12 mouse cellular contexts compared by ENCODE assay signal in the genomic region with DNA sequence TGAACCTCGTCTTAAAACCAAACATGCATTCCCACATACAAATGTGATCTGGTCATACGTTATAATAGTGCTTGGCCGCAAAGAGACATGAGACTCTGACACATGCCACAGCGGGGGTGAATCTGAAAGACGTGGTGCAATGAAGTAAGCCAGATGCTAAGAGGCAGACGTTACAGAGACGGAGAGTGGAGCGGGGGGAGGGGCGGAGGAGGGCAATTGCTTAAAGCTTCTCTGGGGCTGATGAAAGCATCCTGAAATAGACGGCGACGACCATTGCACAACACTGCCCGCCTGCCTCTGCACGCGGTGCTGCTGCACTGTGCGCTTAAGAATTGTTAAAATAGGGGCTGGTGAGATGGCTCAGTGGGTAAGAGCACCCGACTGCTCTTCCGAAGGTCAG. TPM values are rescaled to one million over a fixed set of nuclear protein-coding genes. Genes with fewer than 3 reads are reported as not detected.
DNase-seq lines count a peak whose midpoint lies in the region; ATAC-seq and TF ChIP-seq lines count a peak whose summit lies in the region.
"Had no signal": no experiment of that assay in that cellular context is flagged by ENCODE, and none has a peak within 500 bp of the region (broad histone marks: within the 10 kb centered on the region; RNA-seq: fewer than 3 reads in every experiment).

No protein-coding gene starts in this region.

- DNase-seq in embryonic facial prominence, embryonic 10.5 days (ENCODE audit: low spot score) = no peak
- peak; percentile 75 for DNase-seq in liver, postnatal 0 days
- no peak for DNase-seq in urinary bladder, postnatal 10 days (ENCODE audit: low spot score)
- no peak for DNase-seq in B cell, adult 2 months
- DNase-seq: cerebellum, postnatal 36 days had no signal

- H3K27ac ChIP-seq in embryonic facial prominence, embryonic 13.5 days = no peak overlapping the region
- no peak overlapping the region for H3K27ac ChIP-seq in embryonic facial prominence, embryonic 10.5 days (replicated peaks)
- no peak overlapping the region for H3K27ac ChIP-seq in liver, embryonic 15.5 days (replicated peaks)
- H3K27ac ChIP-seq in liver, embryonic 12.5 days = no peak overlapping the region
- H3K27ac ChIP-seq in liver, postnatal 0 days (ENCODE audit: low read depth) = peak overlapping the region; percentile 39; the same call in 1 of the 2 replicates

- H3K36me3 ChIP-seq in embryonic facial prominence, embryonic 13.5 days = no peaks in the 10 kb centered on the region
- no peaks in the 10 kb centered on the region for H3K36me3 ChIP-seq in embryonic facial prominence, embryonic 10.5 days (replicated peaks)
- no peaks in the 10 kb centered on the region for H3K36me3 ChIP-seq in liver, embryonic 15.5 days (replicated peaks)
- no peaks in the 10 kb centered on the region for H3K36me3 ChIP-seq in liver, embryonic 12.5 days
- no peaks in the 10 kb centered on the region for H3K36me3 ChIP-seq in liver, postnatal 0 days (replicated peaks; ENCODE audit: insufficient read depth, low read length)

- H3K27me3 ChIP-seq in embryonic facial prominence, embryonic 13.5 days = no peaks in the 10 kb centered on the region
- 0 out of 2 replicates have a peak, but pooled peaks cover 4% of the 10 kb centered on the region for H3K27me3 ChIP-seq in embryonic facial prominence, embryonic 10.5 days (replicated peaks; ENCODE audit: low read depth, poor library complexity, severe bottlenecking)
- H3K27me3 ChIP-seq in liver, embryonic 15.5 days = no peaks in the 10 kb centered on the region
- peaks cover 4% of the 10 kb centered on the region; the same call in 1 of the 2 replicates for H3K27me3 ChIP-seq in liver, embryonic 12.5 days (replicated peaks)
- H3K27me3 ChIP-seq in liver, postnatal 0 days (ENCODE audit: insufficient read depth, low read length) = no peaks in the 10 kb centered on the region

- ATAC-seq in embryonic facial prominence, embryonic 13.5 days (ENCODE audit: insufficient number of reproducible peaks, insufficient read depth, low FRiP score, low TSS enrichment, low read depth) = no peak
- ATAC-seq in liver, embryonic 15.5 days (ENCODE audit: insufficient read depth) = peak; percentile 36; the same call in 1 of the 2 replicates
- no peak for ATAC-seq in liver, embryonic 12.5 days
- peak; percentile 72; the same call in 1 of the 2 replicates for ATAC-seq in liver, postnatal 0 days
- peak; percentile 44; the same call in 1 of the 2 replicates for ATAC-seq in neutrophil, adult 5-6 weeks (ENCODE audit: extremely low read depth, insufficient number of reproducible peaks, low FRiP score, poor library complexity, severe bottlenecking)
- ATAC-seq: forebrain, embryonic 16.5 days had no signal

- H3K4me1 ChIP-seq in embryonic facial prominence, embryonic 13.5 days = peaks cover 7% of the 10 kb centered on the region; the same call in 1 of the 2 replicates
- H3K4me1 ChIP-seq in embryonic facial prominence, embryonic 10.5 days = peaks cover 7% of the 10 kb centered on the region
- H3K4me1 ChIP-seq in liver, embryonic 15.5 days (replicated peaks) = 0 out of 2 replicates have a peak, but pooled peaks cover 4% of the 10 kb centered on the region
- no peaks in the 10 kb centered on the region for H3K4me1 ChIP-seq in liver, embryonic 12.5 days
- no peaks in the 10 kb centered on the region for H3K4me1 ChIP-seq in liver, postnatal 0 days (ENCODE audit: insufficient read depth)

- H3K9ac ChIP-seq in embryonic facial prominence, embryonic 13.5 days = no peak overlapping the region
- no peak overlapping the region for H3K9ac ChIP-seq in liver, embryonic 15.5 days
- no peak overlapping the region for H3K9ac ChIP-seq in liver, embryonic 12.5 days
- no peak overlapping the region for H3K9ac ChIP-seq in liver, postnatal 0 days (replicated peaks)

- no peak for TF ChIP-seq EP300 in liver, postnatal 0 days (IDR thresholded peaks at IDR 0.05; ENCODE audit: low read depth)

- no peak for TF ChIP-seq CTCF in liver, postnatal 0 days (IDR thresholded peaks at IDR 0.05; ENCODE audit: low read depth)

- H3K9me3 ChIP-seq in embryonic facial prominence, embryonic 13.5 days = no peaks in the 10 kb centered on the region
- no peaks in the 10 kb centered on the region for H3K9me3 ChIP-seq in embryonic facial prominence, embryonic 10.5 days
- no peaks in the 10 kb centered on the region for H3K9me3 ChIP-seq in liver, embryonic 15.5 days (replicated peaks)
- H3K9me3 ChIP-seq in liver, embryonic 12.5 days (replicated peaks) = no peaks in the 10 kb centered on the region
- H3K9me3 ChIP-seq in liver, postnatal 0 days (ENCODE audit: low read length) = no peaks in the 10 kb centered on the region
- H3K9me3 ChIP-seq: megakaryocyte, embryonic 14.5 days had no signal

- 0 out of 2 replicates have a peak overlapping the region, but pooled peaks have one; percentile 7 for H3K4me2 ChIP-seq in embryonic facial prominence, embryonic 13.5 days
- no peak overlapping the region for H3K4me2 ChIP-seq in liver, embryonic 15.5 days
- no peak overlapping the region for H3K4me2 ChIP-seq in liver, embryonic 12.5 days
- no peak overlapping the region for H3K4me2 ChIP-seq in liver, postnatal 0 days (ENCODE audit: low read depth, low read length)

- WGBS in embryonic facial prominence, embryonic 13.5 days = 35% methylated on average over 18 of the region's 18 CpGs
- WGBS in embryonic facial prominence, embryonic 10.5 days = 44% methylated on average over 18 of the region's 18 CpGs
- 38% methylated on average over 18 of the region's 18 CpGs for WGBS in liver, embryonic 15.5 days (ENCODE audit: insufficient replicate concordance)
- WGBS in liver, embryonic 12.5 days (ENCODE audit: insufficient replicate concordance) = 33% methylated on average over 18 of the region's 18 CpGs
- 43% methylated on average over 18 of the region's 18 CpGs for WGBS in liver, postnatal 0 days (ENCODE audit: insufficient replicate concordance)

- no peak overlapping the region for H3K4me3 ChIP-seq in embryonic facial prominence, embryonic 13.5 days
- no peak overlapping the region for H3K4me3 ChIP-seq in embryonic facial prominence, embryonic 10.5 days
- H3K4me3 ChIP-seq in liver, embryonic 15.5 days (replicated peaks) = no peak overlapping the region
- no peak overlapping the region for H3K4me3 ChIP-seq in liver, embryonic 12.5 days
- no peak overlapping the region for H3K4me3 ChIP-seq in liver, postnatal 0 days (ENCODE audit: low read depth, low read length)
- H3K4me3 ChIP-seq: megakaryocyte, embryonic 14.5 days had no signal

RNA-seq across cellular contexts. Expression of a gene that starts 11.0 kb away (rescaled TPM):
- polyA plus RNA-seq in embryonic facial prominence, embryonic 13.5 days (2015; fragmentation: Nextera tagmentation; extraction: Ambion mirVana) = 1.3 and 1.5 TPM in 2 replicates
- polyA plus RNA-seq in embryonic facial prominence, embryonic 10.5 days (2016; fragmentation: Nextera tagmentation; extraction: Ambion mirVana) = 0.49 and 0.55 TPM in 2 replicates
- 0.31 and 0.44 TPM in 2 replicates for polyA plus RNA-seq in liver, embryonic 15.5 days (2015; fragmentation: Nextera tagmentation; extraction: Ambion mirVana)
- 0.18 and 0.37 TPM in 2 replicates for polyA plus RNA-seq in liver, embryonic 12.5 days (2016; fragmentation: Nextera tagmentation; extraction: Ambion mirVana)
- 0.33 and 0.38 TPM in 2 replicates for polyA plus RNA-seq in liver, postnatal 0 days (2015; fragmentation: Nextera tagmentation; extraction: Ambion mirVana)
- total RNA-seq in neutrophil, adult 5-6 weeks (2017) = 0.47 and 0.61 TPM in 2 replicates

RNA-seq across cellular contexts. Expression of a gene that starts 42.9 kb away (rescaled TPM):
- polyA plus RNA-seq in embryonic facial prominence, embryonic 13.5 days (2015; fragmentation: Nextera tagmentation; extraction: Ambion mirVana) = 0.76 and 1.1 TPM in 2 replicates
- 1.4 and 1.7 TPM in 2 replicates for polyA plus RNA-seq in embryonic facial prominence, embryonic 10.5 days (2016; fragmentation: Nextera tagmentation; extraction: Ambion mirVana)
- polyA plus RNA-seq in liver, embryonic 15.5 days (2015; fragmentation: Nextera tagmentation; extraction: Ambion mirVana) = 0.21 and 0.30 TPM in 2 replicates
- polyA plus RNA-seq in liver, embryonic 12.5 days (2016; fragmentation: Nextera tagmentation; extraction: Ambion mirVana) = 0.22 and 0.30 TPM in 2 replicates
- 0.16 and 0.22 TPM in 2 replicates for polyA plus RNA-seq in liver, postnatal 0 days (2015; fragmentation: Nextera tagmentation; extraction: Ambion mirVana)
- not detected in 2 replicates for total RNA-seq in neutrophil, adult 5-6 weeks (2017)
- polyA plus RNA-seq: C2C12 had no signal

Comparison
In these comparisons a context has a peak if more than half of its experiments do, and no peak if none do; other contexts are left out.
1. ATAC-seq: peak in liver, embryonic 15.5 days (single experiment), liver, postnatal 0 days (single experiment) and neutrophil, adult 5-6 weeks (single experiment); none in embryonic facial prominence, embryonic 13.5 days (single experiment) and liver, embryonic 12.5 days (single experiment).